Mouse (Mus musculus): Measurements from ENCODE around the gene Arvcf.
A peak's percentile ranks its signal among the peaks of the same experiment; 100 is the strongest.

The Arvcf gene

GRCm38 (mm10) chr16:18347931-18348600 lies at the start of gene Arvcf, which contains the start of gene Tango2:
Gene Arvcf, plus strand, starts transcription at chr16:18348182.
Gene Tango2, minus strand, starts transcription at chr16:18348103.
- peak; percentile 96 to 97 for DNase-seq

- DNase-seq, result no peak
Observed at GRCm38 (mm10) chr16:18308159-18308558, 39.8 kb upstream of the Arvcf start.

- DNase-seq, result no peak
Observed at GRCm38 (mm10) chr16:18318992-18319391, 29.0 kb upstream of the Arvcf start.

- no peak for DNase-seq
Observed at GRCm38 (mm10) chr16:18321443-18321842, 26.5 kb upstream of the Arvcf start.

- no peak for DNase-seq
Observed at GRCm38 (mm10) chr16:18323460-18323859, 24.5 kb upstream of the Arvcf start.

- no peak for DNase-seq
Observed at GRCm38 (mm10) chr16:18324031-18324430, 24.0 kb upstream of the Arvcf start.

DNA sequence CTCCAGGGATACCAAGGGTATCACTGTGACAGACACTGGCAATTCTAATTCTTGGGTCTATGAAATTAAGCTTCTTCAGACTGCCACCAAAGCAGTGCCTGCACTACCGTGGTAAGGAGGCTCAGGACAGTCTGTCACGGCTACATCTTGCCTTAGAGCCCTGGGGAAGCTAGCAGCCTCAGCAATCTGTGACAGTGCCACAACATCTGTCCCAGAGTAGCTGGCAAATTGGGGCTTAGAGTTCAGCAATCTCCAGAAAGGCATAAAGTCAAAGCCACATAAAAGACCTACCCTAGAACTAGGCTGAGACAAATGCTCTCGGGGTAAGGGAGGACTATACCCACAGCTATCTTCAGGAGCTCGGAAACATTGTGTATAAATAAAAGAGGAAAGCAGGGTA lies 22.2 kb upstream of the Arvcf start:
- DNase-seq, result no peak

- no peak for DNase-seq
Observed at GRCm38 (mm10) chr16:18327936-18328335, 20.0 kb upstream of the Arvcf start.

DNA sequence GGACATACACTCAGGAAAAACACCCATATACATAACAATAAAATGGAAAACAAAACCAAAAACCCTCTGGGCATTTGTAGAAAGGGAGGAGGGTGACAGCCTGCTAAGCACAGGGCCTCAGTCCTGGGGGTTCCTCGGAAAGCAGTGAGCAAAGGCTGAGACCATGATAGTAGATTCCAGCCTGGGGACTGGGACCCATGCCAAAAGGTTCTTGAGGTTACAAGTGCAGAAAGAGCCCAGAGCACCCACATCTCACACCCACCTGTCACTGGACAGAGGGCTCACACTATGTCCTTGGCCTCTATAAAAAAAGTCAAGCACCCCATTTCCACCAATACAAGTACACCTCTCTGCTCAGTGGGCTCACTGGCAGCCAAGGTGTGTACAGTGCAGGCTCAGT lies 19.5 kb upstream of the Arvcf start:
- no peak for DNase-seq

- DNase-seq, result no peak
Observed at GRCm38 (mm10) chr16:18333976-18334375, 14.0 kb upstream of the Arvcf start.

- no peak for DNase-seq
Observed at GRCm38 (mm10) chr16:18335981-18336380, 12.0 kb upstream of the Arvcf start.

DNA sequence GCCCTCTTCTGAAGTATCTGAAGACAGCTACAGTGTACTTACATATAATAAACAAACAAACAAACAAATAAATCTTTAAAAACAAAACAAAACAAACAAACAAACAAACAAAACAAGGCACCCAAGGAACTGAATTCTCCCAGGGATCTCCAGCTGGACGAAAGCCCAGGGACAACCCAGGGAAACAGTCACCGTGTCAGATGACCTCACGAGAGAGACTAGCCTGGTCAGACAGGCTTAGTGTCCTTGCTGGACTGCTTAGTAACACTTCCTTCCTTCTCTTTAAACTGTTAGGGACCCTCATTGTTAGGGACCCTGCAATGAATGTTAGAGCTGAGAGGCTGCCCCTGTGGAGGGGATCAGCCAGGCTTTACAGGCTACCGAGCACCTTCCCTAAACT lies 10.7 kb upstream of the Arvcf start:
- no peak for DNase-seq

DNA sequence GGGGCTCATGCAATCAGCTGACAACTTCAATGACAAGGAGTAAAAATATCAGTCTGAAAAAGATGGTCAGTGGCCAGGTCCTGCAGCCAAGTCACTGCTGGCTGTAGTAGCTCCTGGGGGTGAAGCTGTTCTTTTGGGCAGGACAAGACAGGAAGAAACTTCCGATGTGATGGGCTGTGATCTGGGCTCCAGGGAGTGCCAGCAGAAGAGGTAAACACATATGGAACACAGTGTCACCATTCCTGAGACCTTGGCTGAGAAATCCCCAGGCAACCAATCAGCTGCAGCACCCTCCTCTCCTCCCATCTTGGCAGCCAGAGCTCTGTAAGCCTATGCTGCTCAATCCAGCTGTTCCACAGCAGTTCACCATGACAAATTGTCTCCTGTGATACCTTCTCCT lies 8.1 kb upstream of the Arvcf start:
- DNase-seq, result no peak

DNA sequence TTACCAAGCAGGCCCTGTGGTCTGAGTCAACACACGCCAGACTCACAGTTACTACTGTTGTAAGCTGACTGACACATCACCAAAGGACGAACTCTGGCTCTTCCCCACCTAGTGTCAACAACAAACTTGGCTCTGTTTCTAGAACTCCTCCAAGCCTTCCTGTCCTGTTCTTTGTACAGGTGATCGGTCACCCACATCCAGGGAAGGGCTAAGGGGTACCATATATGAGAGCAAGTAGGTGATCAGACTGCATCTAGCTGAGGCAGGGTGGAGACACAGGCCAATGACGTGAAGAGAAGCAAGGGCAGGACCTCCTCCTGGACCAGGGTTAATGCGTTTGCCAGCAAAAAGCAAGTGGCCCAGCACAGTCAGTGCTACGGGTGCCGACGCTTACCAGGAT lies 6.4 kb upstream of the Arvcf start:
- no peak for DNase-seq

GRCm38 (mm10) chr16:18342076-18342475 lies 5.9 kb upstream of the Arvcf start:
- DNase-seq, result no peak

DNA sequence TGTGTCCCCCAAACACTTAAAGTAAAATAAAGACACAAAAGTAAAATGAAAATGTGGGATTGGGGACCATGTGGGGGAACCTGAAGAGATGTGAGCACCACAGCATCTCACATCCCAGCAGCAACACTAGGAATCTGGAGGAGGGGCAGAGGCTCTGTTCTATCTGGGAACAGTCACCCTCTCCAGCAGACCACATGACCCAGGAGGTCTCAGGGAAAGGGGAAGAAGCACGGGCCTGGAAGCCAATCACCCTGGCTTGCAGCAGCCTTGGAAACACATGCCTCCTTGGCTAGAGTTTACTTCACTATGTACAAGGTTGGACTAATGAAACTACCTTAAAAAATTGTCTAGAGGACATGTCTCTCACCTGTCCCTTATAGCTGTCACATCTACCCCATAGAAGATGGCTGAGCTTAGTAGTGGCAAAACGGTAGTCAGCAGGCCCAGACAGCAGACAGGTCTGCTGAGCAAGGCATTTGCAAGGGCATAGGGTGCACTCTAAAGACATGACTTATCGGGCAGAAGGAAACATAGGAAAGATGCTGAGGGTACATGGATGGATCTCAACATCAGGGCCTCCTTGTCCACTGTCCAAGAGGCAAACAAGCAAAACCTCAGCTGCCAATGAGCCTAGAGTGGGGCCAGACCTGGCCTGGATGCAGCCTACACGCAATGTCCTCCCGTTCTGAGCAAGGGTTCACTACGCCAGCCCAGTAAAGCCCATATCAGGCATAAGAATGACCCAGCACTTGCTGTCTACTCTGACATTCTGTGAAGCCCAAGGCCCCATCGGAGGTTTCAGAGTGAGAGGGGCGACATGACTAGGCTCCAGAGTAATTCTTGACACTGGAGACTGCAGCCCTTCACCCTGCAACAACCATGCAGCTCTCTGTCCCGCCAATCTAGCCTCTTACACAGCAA lies 5.1 kb upstream of the Arvcf start:
- DNase-seq, result peak in 1 of 2 experiments; percentile 44

DNA sequence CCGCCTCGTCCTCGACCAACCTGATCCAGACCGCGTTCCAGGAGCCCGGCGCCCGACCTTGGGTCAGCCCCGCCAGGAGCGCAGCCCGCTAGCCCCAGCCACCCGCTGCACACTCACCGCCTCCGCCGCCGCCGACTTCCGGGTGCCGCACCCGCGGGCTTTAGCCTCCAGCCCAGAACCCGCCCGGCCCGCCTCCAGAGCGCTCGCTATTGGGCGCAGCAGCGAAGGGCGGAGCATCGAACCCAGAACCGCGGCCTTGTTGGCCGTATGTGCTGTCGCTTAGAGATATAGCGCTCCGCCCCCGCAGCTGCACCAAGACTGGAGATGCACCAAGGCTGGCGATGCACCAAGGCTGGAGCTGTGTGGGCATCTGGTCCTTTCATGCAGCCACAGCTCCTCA lies 4.2 kb upstream of the Arvcf start:
- DNase-seq, result peak; percentile 93 to 96

DNA sequence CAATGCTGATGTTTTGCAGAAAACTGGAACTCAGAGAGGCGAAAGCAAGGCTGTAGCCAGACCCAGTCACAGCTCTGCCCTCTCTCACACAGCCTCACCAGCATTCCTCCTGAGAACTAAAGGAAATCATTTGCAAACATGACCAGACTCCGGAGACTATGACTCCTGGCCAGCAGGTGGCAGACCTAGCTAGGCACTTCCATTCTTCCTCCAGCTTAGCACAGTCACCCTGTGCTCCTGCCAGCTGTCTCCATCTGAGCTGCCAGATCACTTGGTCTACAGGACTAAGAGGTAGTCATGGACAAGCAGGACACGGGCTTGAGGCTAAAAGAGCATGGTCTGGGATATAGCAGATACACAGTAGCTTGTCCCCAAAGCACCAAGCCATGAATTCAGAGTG lies 2.7 kb upstream of the Arvcf start:
- peak; percentile 92 to 96 for DNase-seq

- peak; percentile 49 to 52 for DNase-seq
Observed at GRCm38 (mm10) chr16:18348601-18349175, 706 bp downstream of the Arvcf start.

DNA sequence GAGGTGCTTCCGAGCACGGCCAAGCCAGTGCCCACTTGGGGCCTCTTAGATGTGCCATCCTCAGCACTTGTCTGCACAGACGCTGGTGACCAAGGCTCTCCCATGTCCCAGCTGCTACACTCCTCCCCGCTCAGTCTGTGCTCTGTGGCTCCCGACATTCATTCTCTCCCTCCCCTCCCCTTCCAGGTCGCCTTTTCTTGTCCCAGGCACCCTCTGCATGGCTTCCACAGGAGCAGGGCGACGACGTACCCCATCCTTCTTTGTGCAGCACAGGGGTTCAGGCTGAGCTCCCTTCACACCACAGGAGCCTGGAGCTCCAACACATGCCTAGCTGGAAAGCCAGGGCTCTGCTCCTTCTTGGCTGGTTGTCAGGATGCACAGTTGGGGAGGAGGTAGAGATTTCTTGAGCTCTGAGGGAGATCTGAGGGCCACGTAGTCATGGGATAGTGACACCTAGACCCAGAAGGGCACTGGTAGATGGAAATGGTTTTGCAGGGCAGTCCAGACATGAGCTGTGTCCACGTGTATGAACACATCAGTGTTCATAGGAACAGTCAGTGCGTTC lies 1.9 kb downstream of the Arvcf start:
- DNase-seq, result peak in 1 of 2 experiments; percentile 12

GRCm38 (mm10) chr16:18351313-18352055 lies 3.5 kb downstream of the Arvcf start:
- DNase-seq, result peak; percentile 70 to 72

- no peak for DNase-seq
Observed at GRCm38 (mm10) chr16:18353106-18353505, 5.1 kb downstream of the Arvcf start.

DNA sequence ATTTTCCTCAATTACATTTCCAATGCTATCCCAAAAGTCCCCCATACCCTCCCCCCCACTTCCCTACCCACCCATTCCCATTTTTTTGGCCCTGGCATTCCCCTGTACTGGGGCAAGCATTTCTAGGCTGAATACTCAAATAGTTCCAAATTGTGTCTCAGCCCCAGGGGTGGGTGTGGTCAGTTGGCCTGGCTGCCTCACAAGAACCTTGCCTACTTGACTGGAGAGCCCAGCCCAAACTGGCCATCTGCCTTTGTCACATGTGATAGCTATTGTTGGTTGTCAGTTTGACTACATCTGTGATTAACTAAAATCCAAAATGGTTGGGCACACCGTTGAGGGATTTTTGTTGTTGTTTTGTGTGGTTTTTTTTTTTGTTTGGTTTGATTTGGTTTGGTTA lies 9.0 kb downstream of the Arvcf start:
- DNase-seq, result no peak

All from cerebellum, postnatal 36 days (tissue).